In the genomic region with DNA sequence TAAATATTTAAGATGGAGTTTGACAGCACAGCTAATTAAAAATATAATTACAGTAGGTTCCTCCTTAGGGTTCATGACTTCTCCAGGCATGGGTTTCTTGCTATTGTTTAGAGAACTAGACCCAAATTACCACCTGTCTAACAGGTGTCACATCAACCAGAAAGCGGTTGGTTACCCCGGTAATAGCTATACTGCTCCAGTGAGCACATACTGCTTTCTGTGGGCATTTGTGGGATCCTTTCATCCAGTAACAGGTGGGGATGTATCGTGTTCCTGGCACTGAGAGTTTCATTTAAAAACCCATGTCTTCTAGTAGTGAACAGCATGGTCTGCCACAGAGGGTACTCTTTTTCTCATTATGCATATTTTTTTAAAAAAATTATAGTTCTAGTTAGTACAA, we compare ENCODE assay signal across 17 mouse cellular contexts.
"Had no signal": no experiment of that assay in that cellular context is flagged by ENCODE, and none has a peak within 500 bp of the region (broad histone marks: within the 10 kb centered on the region; RNA-seq: fewer than 3 reads in every experiment).

No protein-coding gene starts in this region.

- H3K27me3 ChIP-seq: lung, embryonic 15.5 days; megakaryocyte, embryonic 14.5 days; midbrain, embryonic 13.5 days; midbrain, embryonic 15.5 days; neural tube, embryonic 12.5 days; stomach, embryonic 15.5 days had no signal

- H3K27ac ChIP-seq: lung, embryonic 15.5 days; macrophage; midbrain, embryonic 13.5 days; midbrain, embryonic 15.5 days; neural tube, embryonic 12.5 days; stomach, embryonic 15.5 days; stomach, postnatal 0 days had no signal

- DNase-seq: lung, adult 2 months; lung, postnatal 14 days; lung, postnatal 36 days; right cerebral cortex, postnatal 14 days; thymus, adult 2 months; thymus, postnatal 25 days; thymus, postnatal 4 days had no signal

- H3K4me2 ChIP-seq: lung, embryonic 15.5 days; midbrain, embryonic 11.5 days; midbrain, embryonic 13.5 days; midbrain, embryonic 15.5 days; neural tube, embryonic 12.5 days; stomach, embryonic 15.5 days had no signal

- ATAC-seq: lung, postnatal 0 days; midbrain, embryonic 13.5 days; midbrain, embryonic 15.5 days had no signal

- H3K9me3 ChIP-seq: lung, embryonic 15.5 days; megakaryocyte, embryonic 14.5 days; midbrain, embryonic 13.5 days; midbrain, embryonic 15.5 days; neural tube, embryonic 12.5 days; stomach, embryonic 15.5 days had no signal

- H3K36me3 ChIP-seq: lung, embryonic 15.5 days; midbrain, embryonic 13.5 days; midbrain, embryonic 15.5 days; neural tube, embryonic 12.5 days; stomach, embryonic 15.5 days had no signal

- H3K4me1 ChIP-seq: lung, embryonic 15.5 days; megakaryocyte, embryonic 14.5 days; midbrain, embryonic 13.5 days; midbrain, embryonic 15.5 days; neural tube, embryonic 12.5 days; stomach, embryonic 15.5 days had no signal

- H3K9ac ChIP-seq: lung, embryonic 15.5 days; midbrain, embryonic 13.5 days; midbrain, embryonic 15.5 days; neural tube, embryonic 12.5 days; stomach, embryonic 15.5 days had no signal

- H3K4me3 ChIP-seq: lung, embryonic 15.5 days; megakaryocyte, embryonic 14.5 days; midbrain, embryonic 13.5 days; midbrain, embryonic 15.5 days; neural tube, embryonic 12.5 days; stomach, embryonic 15.5 days had no signal
